Mouse (Mus musculus): ENCODE results near the gene Gm4858.
"Not testable (repeated sequence)": the region's sequence is repeated elsewhere in the genome, so short reads cannot be mapped to it uniquely, and the experiment has no call there.

The Gm4858 gene

GRCm38 (mm10) chr3:93068523-93068922 is at the start of gene Gm4858:
Gene Gm4858, plus strand, starts transcription at chr3:93068823.
- DNase-seq, result not testable (repeated sequence)

GRCm38 (mm10) chr3:93018960-93019359 is 49.7 kb upstream of the Gm4858 start, which contains the start of gene Lce1m:
Gene Lce1m, minus strand, starts transcription at chr3:93019060.
- DNase-seq, result no peak

GRCm38 (mm10) chr3:93021171-93021570 is 47.5 kb upstream of the Gm4858 start:
- no peak for DNase-seq

- DNase-seq, result no peak
Observed at GRCm38 (mm10) chr3:93023411-93024184, 45.0 kb upstream of the Gm4858 start.

GRCm38 (mm10) chr3:93025486-93025885 is 43.1 kb upstream of the Gm4858 start:
- no peak for DNase-seq

- DNase-seq, result no peak
Observed at GRCm38 (mm10) chr3:93031450-93031849, 37.2 kb upstream of the Gm4858 start.

GRCm38 (mm10) chr3:93050182-93050581 is 18.4 kb upstream of the Gm4858 start:
- DNase-seq, result no peak

- peak; percentile 5 for DNase-seq
Observed at GRCm38 (mm10) chr3:93052826-93053474, 15.7 kb upstream of the Gm4858 start.

GRCm38 (mm10) chr3:93086631-93087030 is 18.0 kb downstream of the Gm4858 start:
- no peak for DNase-seq

- not testable (repeated sequence) for DNase-seq
Observed at GRCm38 (mm10) chr3:93093581-93093980, 25.0 kb downstream of the Gm4858 start.

- DNase-seq, result no peak
Observed at GRCm38 (mm10) chr3:93096447-93096846, 27.8 kb downstream of the Gm4858 start.

GRCm38 (mm10) chr3:93111668-93112067 is 43.0 kb downstream of the Gm4858 start:
- DNase-seq, result no peak

- peak; percentile 23 for DNase-seq
Observed at GRCm38 (mm10) chr3:93114481-93114880, 45.9 kb downstream of the Gm4858 start.

GRCm38 (mm10) chr3:93119101-93119500 is 50.5 kb downstream of the Gm4858 start:
- no peak for DNase-seq

Data from right cerebral cortex, postnatal 14 days (tissue).